Mouse (Mus musculus) spleen, adult 2 months (tissue): ENCODE measurements at regions not wholly inside any gene's neighbourhood (a gene's known extent, or its start where the extent isn't known, plus 50 kb on each side); places are given as distances from the start of the nearest gene placed in this dataset.

Source experiments
- DNase-seq, 2 experiments: peaks; one replicate each; pipeline versions ENCODE4 v3.0.0 to v3.0.0-alpha.2; 2012 to 2021; ENCODE audit warnings: low spot score in 2 of 2, low read depth in 1 of 2
- H3K27ac ChIP-seq: fragments of 200-500 bp; 2 replicates; pipeline ENCODE4 v1.5.1; 2012; ENCODE audit warnings: low read length, inconsistent platforms; ENCODE audit not compliant: insufficient read depth
- H3K27me3 ChIP-seq: fragments of 200-500 bp; 2 replicates; pipeline ENCODE4 v1.6.1; 2012; ENCODE audit warnings: mild to moderate bottlenecking, moderate library complexity, low read length, inconsistent platforms; ENCODE audit not compliant: control insufficient read depth, insufficient read depth
- H3K36me3 ChIP-seq: fragments of 200-500 bp; 2 replicates; pipeline ENCODE4 v1.6.1; 2012; ENCODE audit warnings: mild to moderate bottlenecking, low read length, inconsistent platforms; ENCODE audit not compliant: control insufficient read depth, insufficient read depth
- H3K4me1 ChIP-seq: fragments of 200-500 bp; 2 replicates; pipeline ENCODE4 v1.6.1; 2011; ENCODE audit warnings: inconsistent platforms; ENCODE audit not compliant: control insufficient read depth, insufficient read depth, insufficient read length
- H3K4me3 ChIP-seq: fragments of 200-500 bp; 2 replicates; pipeline ENCODE4 v1.5.1; 2011; ENCODE audit warnings: mild to moderate bottlenecking, inconsistent platforms; ENCODE audit not compliant: insufficient read depth, insufficient read length; ENCODE audit errors: extremely low read depth
- CTCF ChIP-seq: fragments of 200-500 bp; IDR thresholded peaks from 2 replicates; pipeline ENCODE4 v1.5.1; 2011; ENCODE audit warnings: mild to moderate bottlenecking, inconsistent platforms; ENCODE audit not compliant: insufficient read depth, insufficient read length, insufficient replicate concordance; ENCODE audit errors: extremely low read depth
- POLR2A ChIP-seq: fragments of 200-500 bp; IDR thresholded peaks from 2 replicates; pipeline ENCODE4 v1.6.1; 2011; ENCODE audit warnings: low read depth, low read length, inconsistent platforms
- WGBS: fragments of 180-500 bp; shearing (Covaris S2); methylation state at CpG from one replicate; pipeline ENCODE4 v1.1.7; 2018; 5-methylcytosine and 5-hydroxymethylcytosine counted together

- Histone ChIP-seq H3K4me1 (no peaks in the 10 kb centered on the region; the same call in 1 of the 2 replicates), H3K27ac (no peak overlapping the region), H3K4me3 (no peak overlapping the region), H3K36me3 (no peaks in the 10 kb centered on the region), H3K27me3 (no peaks in the 10 kb centered on the region)
- WGBS = 89% methylated on average over 7 of the region's 7 CpGs
- TF ChIP-seq POLR2A = no peak
- TF ChIP-seq CTCF = no peak
- no peak for DNase-seq
These were observed 125.8 kb upstream of the Smim15 start for GRCm38 (mm10) chr13:107918478-107918877.

GRCm38 (mm10) chr13:107918065-107918464, 126.2 kb upstream of the Smim15 start:
- no peak for DNase-seq
- 52% methylated on average over 10 of the region's 10 CpGs for WGBS
- Histone ChIP-seq H3K4me1 (no peaks in the 10 kb centered on the region; the same call in 1 of the 2 replicates), H3K27ac (no peak overlapping the region), H3K4me3 (no peak overlapping the region), H3K27me3 (no peaks in the 10 kb centered on the region), H3K36me3 (no peaks in the 10 kb centered on the region)
- TF ChIP-seq POLR2A = no peak
- TF ChIP-seq CTCF = no peak

GRCm38 (mm10) chr13:107917564-107917963, 126.7 kb upstream of the Smim15 start:
- H3K27me3 ChIP-seq = no peaks in the 10 kb centered on the region
- no peak overlapping the region for H3K27ac ChIP-seq
- 85% methylated on average over 3 of the region's 3 CpGs for WGBS
- no peak for TF ChIP-seq POLR2A
- no peak for TF ChIP-seq CTCF
- no peak for DNase-seq
- no peaks in the 10 kb centered on the region; the same call in 1 of the 2 replicates for H3K4me1 ChIP-seq
- H3K36me3 ChIP-seq = no peaks in the 10 kb centered on the region
- H3K4me3 ChIP-seq = no peak overlapping the region

GRCm38 (mm10) chr13:107910125-107910524, 134.1 kb upstream of the Smim15 start:
- TF ChIP-seq CTCF (no peak), POLR2A (no peak)
- Histone ChIP-seq H3K36me3 (no peaks in the 10 kb centered on the region), H3K4me3 (no peak overlapping the region), H3K4me1 (no peaks in the 10 kb centered on the region), H3K27ac (no peak overlapping the region), H3K27me3 (no peaks in the 10 kb centered on the region)
- WGBS = 86% methylated on average over 7 of the region's 7 CpGs
- DNase-seq = no peak

GRCm38 (mm10) chr13:107909343-107910067, 134.7 kb upstream of the Smim15 start:
- Histone ChIP-seq H3K27me3 (no peaks in the 10 kb centered on the region), H3K27ac (no peak overlapping the region), H3K36me3 (no peaks in the 10 kb centered on the region), H3K4me1 (no peaks in the 10 kb centered on the region), H3K4me3 (no peak overlapping the region)
- no peak for DNase-seq
- no peak for TF ChIP-seq CTCF
- TF ChIP-seq POLR2A = no peak
- 92% methylated on average over 15 of the region's 15 CpGs for WGBS

- DNase-seq = no peak
- H3K27me3 ChIP-seq = no peaks in the 10 kb centered on the region
- H3K4me3 ChIP-seq = no peak overlapping the region
- H3K36me3 ChIP-seq = no peaks in the 10 kb centered on the region
- no peak for TF ChIP-seq CTCF
- TF ChIP-seq POLR2A = no peak
- WGBS = 90% methylated on average over 5 of the region's 5 CpGs
- H3K27ac ChIP-seq = no peak overlapping the region
- peaks cover 6% of the 10 kb centered on the region; the same call in 1 of the 2 replicates for H3K4me1 ChIP-seq
These were observed 136.3 kb upstream of the Smim15 start for GRCm38 (mm10) chr13:107907966-107908365.

- no peak overlapping the region for H3K4me3 ChIP-seq
- no peaks in the 10 kb centered on the region for H3K27me3 ChIP-seq
- no peaks in the 10 kb centered on the region for H3K36me3 ChIP-seq
- no peak for DNase-seq
- H3K4me1 ChIP-seq = peaks cover 9% of the 10 kb centered on the region; the same call in 1 of the 2 replicates
- 91% methylated on average over 4 of the region's 4 CpGs for WGBS
- TF ChIP-seq POLR2A (no peak), CTCF (no peak)
- no peak overlapping the region for H3K27ac ChIP-seq
These were observed 139.4 kb upstream of the Smim15 start for GRCm38 (mm10) chr13:107904851-107905250.
